Mouse (Mus musculus): ENCODE measurements around the gene Ugt1a5. TPM values are rescaled to one million over a fixed set of nuclear protein-coding genes. Genes with fewer than 3 reads are reported as not detected.
A peak's percentile ranks its signal among the peaks of the same experiment; 100 is the strongest.

Gene Ugt1a5
- polyA plus RNA-seq, 1 experiment from 2014 or later: not detected

- no peak for ATAC-seq (ENCODE audit: insufficient number of reproducible peaks, insufficient read depth, low FRiP score, low TSS enrichment, low read depth)
- no peaks in the 10 kb centered on the region for H3K4me1 ChIP-seq
- H3K9ac ChIP-seq: no peak overlapping the region
- H3K9me3 ChIP-seq: peaks cover 36% of the 10 kb centered on the region
- H3K27ac ChIP-seq: no peak overlapping the region
- H3K36me3 ChIP-seq: peaks cover 49% of the 10 kb centered on the region
- WGBS: 74% methylated on average over 8 of the region's 8 CpGs
- H3K27me3 ChIP-seq: no peaks in the 10 kb centered on the region
- H3K4me2 ChIP-seq: no peak overlapping the region
- no peak overlapping the region for H3K4me3 ChIP-seq
These were observed 93.2 kb downstream of the Ugt1a5 start for GRCm38 (mm10) chr1:88258881-88259642.

- H3K36me3 ChIP-seq: peaks cover 55% of the 10 kb centered on the region
- H3K4me2 ChIP-seq: no peak overlapping the region
- no peak for ATAC-seq (ENCODE audit: insufficient number of reproducible peaks, insufficient read depth, low FRiP score, low TSS enrichment, low read depth)
- H3K4me3 ChIP-seq: no peak overlapping the region
- H3K4me1 ChIP-seq: no peaks in the 10 kb centered on the region
- peaks cover 30% of the 10 kb centered on the region for H3K9me3 ChIP-seq
- H3K27me3 ChIP-seq: no peaks in the 10 kb centered on the region
- 78% methylated on average over 4 of the region's 4 CpGs for WGBS
- H3K27ac ChIP-seq: no peak overlapping the region
- no peak overlapping the region for H3K9ac ChIP-seq
These were observed 93.8 kb downstream of the Ugt1a5 start for GRCm38 (mm10) chr1:88259643-88260024.

- Histone ChIP-seq H3K9ac (no peak overlapping the region), H3K9me3 (peaks cover 26% of the 10 kb centered on the region), H3K27ac (no peak overlapping the region), H3K4me3 (no peak overlapping the region), H3K4me1 (no peaks in the 10 kb centered on the region), H3K4me2 (no peak overlapping the region), H3K27me3 (no peaks in the 10 kb centered on the region), H3K36me3 (peaks cover 59% of the 10 kb centered on the region)
- ATAC-seq (ENCODE audit: insufficient number of reproducible peaks, insufficient read depth, low FRiP score, low TSS enrichment, low read depth): no peak
- WGBS: 82% methylated on average over 6 of the region's 6 CpGs
These were observed 94.3 kb downstream of the Ugt1a5 start for GRCm38 (mm10) chr1:88260114-88260513.

- Histone ChIP-seq H3K9ac (no peak overlapping the region), H3K9me3 (peaks cover 23% of the 10 kb centered on the region)
- no peak for ATAC-seq (ENCODE audit: insufficient number of reproducible peaks, insufficient read depth, low FRiP score, low TSS enrichment, low read depth)
These were observed 95.0 kb downstream of the Ugt1a5 start for GRCm38 (mm10) chr1:88260604-88261377.

GRCm38 (mm10) chr1:88261706-88262105, 95.9 kb downstream of the Ugt1a5 start:
- ATAC-seq (ENCODE audit: insufficient number of reproducible peaks, insufficient read depth, low FRiP score, low TSS enrichment, low read depth): peak; percentile 0; the same call in 1 of the 2 replicates
- Histone ChIP-seq H3K27me3 (no peaks in the 10 kb centered on the region), H3K4me2 (no peak overlapping the region), H3K4me1 (no peaks in the 10 kb centered on the region), H3K9ac (no peak overlapping the region), H3K9me3 (peaks cover 17% of the 10 kb centered on the region; the same call in 1 of the 2 replicates), H3K4me3 (no peak overlapping the region), H3K36me3 (peaks cover 75% of the 10 kb centered on the region), H3K27ac (no peak overlapping the region)
- WGBS: 87% methylated on average over 7 of the region's 7 CpGs

More at GRCm38 (mm10) chr1:88260604-88261377, 95.0 kb downstream of the Ugt1a5 start:
- H3K36me3 ChIP-seq: peaks cover 66% of the 10 kb centered on the region
- H3K4me3 ChIP-seq: no peak overlapping the region
- no peaks in the 10 kb centered on the region for H3K27me3 ChIP-seq
- H3K4me2 ChIP-seq: no peak overlapping the region
- no peaks in the 10 kb centered on the region for H3K4me1 ChIP-seq
- 85% methylated on average over 10 of the region's 10 CpGs for WGBS
- no peak overlapping the region for H3K27ac ChIP-seq

GRCm38 (mm10) chr1:88262255-88262654, 96.4 kb downstream of the Ugt1a5 start:
- H3K27me3 ChIP-seq: no peaks in the 10 kb centered on the region
- H3K36me3 ChIP-seq: peaks cover 81% of the 10 kb centered on the region
- H3K27ac ChIP-seq: no peak overlapping the region
- no peak overlapping the region for H3K4me3 ChIP-seq
- peaks cover 15% of the 10 kb centered on the region; the same call in 1 of the 2 replicates for H3K9me3 ChIP-seq
- WGBS: 83% methylated on average over 4 of the region's 4 CpGs
- H3K4me1 ChIP-seq: no peaks in the 10 kb centered on the region
- no peak overlapping the region for H3K9ac ChIP-seq
- ATAC-seq (ENCODE audit: insufficient number of reproducible peaks, insufficient read depth, low FRiP score, low TSS enrichment, low read depth): peak; percentile 6; the same call in 1 of the 2 replicates
- no peak overlapping the region for H3K4me2 ChIP-seq

- Histone ChIP-seq H3K27me3 (no peaks in the 10 kb centered on the region), H3K36me3 (peaks cover 88% of the 10 kb centered on the region), H3K27ac (no peak overlapping the region), H3K4me2 (no peak overlapping the region), H3K9me3 (peaks cover 8% of the 10 kb centered on the region; the same call in 1 of the 2 replicates), H3K9ac (no peak overlapping the region), H3K4me1 (no peaks in the 10 kb centered on the region), H3K4me3 (no peak overlapping the region)
- WGBS: 70% methylated on average over 6 of the region's 6 CpGs
- ATAC-seq (ENCODE audit: insufficient number of reproducible peaks, insufficient read depth, low FRiP score, low TSS enrichment, low read depth): no peak
These were observed 97.1 kb downstream of the Ugt1a5 start for GRCm38 (mm10) chr1:88262961-88263360.

GRCm38 (mm10) chr1:88263778-88264177, 98.0 kb downstream of the Ugt1a5 start:
- H3K9me3 ChIP-seq: 0 out of 2 replicates have a peak, but pooled peaks cover 4% of the 10 kb centered on the region
- H3K9ac ChIP-seq: no peak overlapping the region
- no peaks in the 10 kb centered on the region for H3K4me1 ChIP-seq
- no peak overlapping the region for H3K4me2 ChIP-seq
- H3K27ac ChIP-seq: no peak overlapping the region
- no peaks in the 10 kb centered on the region for H3K27me3 ChIP-seq
- H3K36me3 ChIP-seq: peaks cover 96% of the 10 kb centered on the region
- 91% methylated on average over 5 of the region's 5 CpGs for WGBS
- no peak for ATAC-seq (ENCODE audit: insufficient number of reproducible peaks, insufficient read depth, low FRiP score, low TSS enrichment, low read depth)
- H3K4me3 ChIP-seq: no peak overlapping the region

- H3K36me3 ChIP-seq: peaks cover 100% of the 10 kb centered on the region
- no peak overlapping the region for H3K4me3 ChIP-seq
- no peak overlapping the region for H3K9ac ChIP-seq
- no peak overlapping the region for H3K27ac ChIP-seq
- no peaks in the 10 kb centered on the region for H3K27me3 ChIP-seq
- no peak for ATAC-seq (ENCODE audit: insufficient number of reproducible peaks, insufficient read depth, low FRiP score, low TSS enrichment, low read depth)
- H3K9me3 ChIP-seq: 0 out of 2 replicates have a peak, but pooled peaks cover 4% of the 10 kb centered on the region
- H3K4me1 ChIP-seq: no peaks in the 10 kb centered on the region
- WGBS: 89% methylated on average over 7 of the region's 7 CpGs
- no peak overlapping the region for H3K4me2 ChIP-seq
These were observed 98.5 kb downstream of the Ugt1a5 start for GRCm38 (mm10) chr1:88264237-88264868.

GRCm38 (mm10) chr1:88264869-88265240, 99.0 kb downstream of the Ugt1a5 start:
- Histone ChIP-seq H3K9ac (no peak overlapping the region), H3K4me2 (no peak overlapping the region), H3K4me3 (no peak overlapping the region), H3K9me3 (0 out of 2 replicates have a peak, but pooled peaks cover 4% of the 10 kb centered on the region), H3K4me1 (no peaks in the 10 kb centered on the region), H3K36me3 (peaks cover 100% of the 10 kb centered on the region), H3K27me3 (no peaks in the 10 kb centered on the region), H3K27ac (no peak overlapping the region)
- 78% methylated on average over 4 of the region's 4 CpGs for WGBS
- no peak for ATAC-seq (ENCODE audit: insufficient number of reproducible peaks, insufficient read depth, low FRiP score, low TSS enrichment, low read depth)

- Histone ChIP-seq H3K4me2 (no peak overlapping the region), H3K36me3 (peaks cover 91% of the 10 kb centered on the region), H3K4me3 (no peak overlapping the region), H3K9ac (no peak overlapping the region), H3K9me3 (0 out of 2 replicates have a peak, but pooled peaks cover 4% of the 10 kb centered on the region), H3K27ac (no peak overlapping the region), H3K27me3 (no peaks in the 10 kb centered on the region), H3K4me1 (no peaks in the 10 kb centered on the region)
- no peak for ATAC-seq (ENCODE audit: insufficient number of reproducible peaks, insufficient read depth, low FRiP score, low TSS enrichment, low read depth)
- 89% methylated on average over 13 of the region's 13 CpGs for WGBS
These were observed 100.3 kb downstream of the Ugt1a5 start for GRCm38 (mm10) chr1:88266123-88266522.
